Mouse (Mus musculus): ENCODE results near the gene Bcar1. TPM values are rescaled to one million over a fixed set of nuclear protein-coding genes. Genes with fewer than 3 reads are reported as not detected.
A peak's percentile ranks its signal among the peaks of the same experiment; 100 is the strongest.

The Bcar1 gene
- polyA plus RNA-seq, 1 experiment from 2014 or later = 156 TPM

DNA sequence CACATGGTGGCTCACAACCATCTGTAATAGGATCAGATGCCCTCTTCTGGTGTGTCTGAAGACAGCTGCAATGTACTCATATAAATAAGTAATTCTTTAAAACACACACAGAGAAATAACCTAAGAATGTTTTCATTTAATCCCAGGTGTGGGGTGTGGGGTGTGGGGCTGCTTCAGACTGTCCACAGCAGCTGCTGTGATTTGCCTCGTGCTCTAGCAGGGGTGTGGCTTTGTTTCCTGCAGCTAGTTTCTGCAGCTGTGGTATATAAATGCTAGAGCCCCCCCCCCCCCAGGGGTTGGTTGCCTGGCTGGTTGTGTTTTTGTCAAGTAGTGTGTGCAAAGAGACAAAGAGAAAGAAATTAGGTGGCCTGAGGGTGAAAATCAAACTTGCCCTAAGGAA is 44.6 kb downstream of the Bcar1 start:
- ChIA-PET CTCF (interaction anchor here (2.0 kb wide), 1 partner anchor 125 kb away, joined by 5 read pairs; no protein-coding TSS in a partner anchor), POLR2A (no interaction called here)
- in situ Hi-C loops (cut with MboI; ENCODE audit: low pct_unique_long_range_greater_than_20kb) = no loop called here
- ATAC-seq = no peak
- no peak for DNase-seq (ENCODE audit: low read depth, low spot score)
- no peak for TF ChIP-seq CTCF (IDR thresholded peaks at IDR 0.05)
- no peaks in the 10 kb centered on the region for H3K27me3 ChIP-seq

DNA sequence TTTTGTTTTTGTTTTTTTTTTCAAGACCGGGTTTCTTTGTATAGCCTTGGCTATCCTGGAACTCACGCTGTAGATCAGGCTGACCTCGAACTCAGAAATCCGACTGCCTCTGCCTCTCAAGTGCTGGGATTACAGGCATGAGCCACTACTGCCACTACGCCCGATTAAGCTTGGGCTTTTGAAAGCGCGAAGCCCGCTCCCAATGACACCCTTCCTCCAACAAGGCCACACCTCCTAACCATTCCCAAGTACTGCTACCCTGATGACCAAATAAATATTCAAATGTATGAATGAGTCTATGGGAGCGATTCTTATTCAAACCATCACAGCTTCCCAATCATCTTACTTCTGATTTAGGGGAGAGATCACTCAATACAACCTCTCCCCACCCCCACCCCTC is 46.0 kb downstream of the Bcar1 start:
- POLR2A ChIA-PET = interaction anchor here (0.7 to 0.8 kb wide), 3 partner anchors 9 to 185 kb away, joined by 4 to 7 read pairs (median 4); no protein-coding TSS in a partner anchor
- CTCF ChIA-PET = interaction anchor here (1.1 to 1.2 kb wide), 3 partner anchors 9 to 108 kb away, joined by 3 read pairs; no protein-coding TSS in a partner anchor
- ATAC-seq = no peak

DNA sequence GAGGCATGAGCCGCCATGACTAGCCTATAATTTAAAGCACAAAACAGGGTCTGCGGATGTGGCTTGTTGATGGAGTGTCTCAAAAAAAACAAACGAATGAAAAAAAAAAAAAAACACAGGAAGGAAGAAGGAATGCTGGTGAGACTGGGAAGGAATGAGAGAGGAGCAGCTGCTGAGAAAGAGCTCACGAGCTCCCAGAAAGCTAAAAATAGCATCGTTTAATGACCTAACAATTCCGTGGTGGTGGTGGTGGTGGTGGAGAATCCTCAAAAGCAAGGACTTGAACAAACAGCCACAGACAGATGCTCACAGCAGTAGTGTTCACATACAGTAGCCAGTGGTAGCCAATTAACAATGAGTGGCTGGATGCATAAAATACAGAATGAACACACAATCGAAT is 48.2 kb downstream of the Bcar1 start:
- in situ Hi-C loops (cut with MboI; ENCODE audit: low pct_unique_long_range_greater_than_20kb) = no loop called here
- peak; percentile 38 for ATAC-seq
- DNase-seq (ENCODE audit: low read depth, low spot score) = no peak
- no peaks in the 10 kb centered on the region for H3K27me3 ChIP-seq
- no peak for TF ChIP-seq CTCF (IDR thresholded peaks at IDR 0.05)
- CTCF ChIA-PET = interaction anchor here (1.5 kb wide), 1 partner anchor 8 kb away, joined by 4 read pairs; no protein-coding TSS in a partner anchor
- POLR2A ChIA-PET = interaction anchor here (1.2 kb wide), 1 partner anchor 39 kb away, joined by 3 read pairs; no protein-coding TSS in a partner anchor

More for the DNA sequence above, 46.0 kb downstream of the Bcar1 start:
- no peaks in the 10 kb centered on the region for H3K27me3 ChIP-seq
- DNase-seq (ENCODE audit: low read depth, low spot score) = no peak
- in situ Hi-C loops (cut with MboI; ENCODE audit: low pct_unique_long_range_greater_than_20kb) = no loop called here
- TF ChIP-seq CTCF (IDR thresholded peaks at IDR 0.05) = no peak

DNA sequence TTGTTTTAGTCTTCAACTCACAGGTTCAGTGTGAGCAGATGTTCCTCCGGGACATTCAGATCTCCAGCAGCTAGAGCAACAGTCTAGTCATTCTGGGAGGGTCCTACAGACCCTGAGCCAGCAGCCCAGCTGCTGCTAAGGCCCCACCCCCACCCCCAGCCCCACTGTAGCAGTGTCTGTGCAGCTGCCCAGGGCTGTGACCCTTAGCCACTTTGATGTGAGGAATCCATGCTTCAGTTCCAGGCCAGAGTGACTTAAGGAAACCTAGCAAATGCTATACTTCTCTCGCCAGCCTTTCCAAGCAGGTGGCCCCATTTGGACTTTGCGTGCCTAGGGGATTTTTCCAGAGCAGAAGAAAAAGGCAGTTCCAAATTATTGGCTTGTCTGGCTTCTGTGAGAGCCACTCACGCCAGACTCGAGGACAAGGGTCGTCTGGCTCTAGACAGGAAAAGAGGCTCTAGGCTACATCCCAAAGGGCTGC is 50.3 kb downstream of the Bcar1 start:
- ChIA-PET POLR2A (no interaction called here), CTCF (interaction anchor here (0.8 to 3.3 kb wide), 6 partner anchors 8 to 42 kb away, joined by 3 to 10 read pairs (median 6); no protein-coding TSS in a partner anchor)
- DNase-seq (ENCODE audit: low read depth, low spot score) (no peak), ATAC-seq (no peak)
- in situ Hi-C loops (cut with MboI; ENCODE audit: low pct_unique_long_range_greater_than_20kb) = no loop called here
- no peak for TF ChIP-seq CTCF (IDR thresholded peaks at IDR 0.05)
- H3K27me3 ChIP-seq = no peaks in the 10 kb centered on the region

DNA sequence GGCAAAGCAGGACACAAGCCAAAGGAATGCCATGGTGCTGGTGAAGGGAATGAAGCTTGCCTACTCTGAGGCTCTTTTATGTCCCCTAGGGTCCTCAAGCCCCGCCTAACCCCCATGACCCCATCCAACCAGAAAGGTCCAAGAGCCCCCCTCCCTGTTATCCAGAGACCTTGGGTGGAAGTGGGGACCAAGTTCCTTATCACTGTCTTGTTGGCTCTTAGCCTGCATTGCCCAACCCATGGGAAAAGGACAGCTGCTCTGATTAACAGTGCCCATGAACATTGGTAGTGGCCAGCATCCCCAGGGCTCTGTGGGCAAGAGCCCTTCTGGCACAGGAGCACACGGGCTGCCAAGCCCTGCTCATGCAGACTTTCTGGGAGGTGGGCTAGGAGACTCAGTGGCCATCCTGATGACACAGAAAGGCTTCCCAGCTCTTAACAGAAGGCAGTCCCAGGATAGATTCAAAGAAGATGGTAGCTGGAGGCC is 52.6 kb downstream of the Bcar1 start, which contains the start of gene Ctrb1:
Ctrb1 (minus strand) TSS at position 51 of the 486 bp plus-strand sequence.
- no peaks in the 10 kb centered on the region for H3K27me3 ChIP-seq
- ATAC-seq = no peak
- DNase-seq (ENCODE audit: low read depth, low spot score) = no peak
- no peak for TF ChIP-seq CTCF (IDR thresholded peaks at IDR 0.05)
- ChIA-PET CTCF (interaction anchor here (2.7 to 3.3 kb wide), 2 partner anchors 9 to 10 kb away, joined by 8 to 10 read pairs; no protein-coding TSS in a partner anchor), POLR2A (no interaction called here)
- in situ Hi-C loops (cut with MboI; ENCODE audit: low pct_unique_long_range_greater_than_20kb) = no loop called here

DNA sequence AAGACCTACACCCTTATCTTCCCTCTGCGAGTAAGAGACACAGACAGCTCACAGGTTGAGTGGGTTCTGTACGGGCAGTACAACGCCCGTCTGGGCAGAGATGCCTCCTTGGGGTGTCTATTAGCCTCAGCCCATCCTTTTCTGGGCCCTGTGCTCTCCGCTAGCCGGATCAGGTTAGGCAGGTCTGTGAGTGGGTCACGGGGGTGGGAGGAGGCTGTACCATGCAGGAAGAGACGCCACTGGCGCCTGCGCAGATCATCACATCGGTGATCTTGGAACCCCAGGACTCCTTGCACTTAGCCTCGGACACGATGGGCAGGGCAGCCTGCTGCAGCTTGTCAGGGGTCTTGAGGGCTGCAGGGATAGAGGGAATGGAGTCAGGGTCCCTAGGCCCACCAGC is 56.7 kb downstream of the Bcar1 start:
- DNase-seq (ENCODE audit: low read depth, low spot score) = no peak
- ATAC-seq = no peak
- ChIA-PET CTCF (interaction anchor here (1.7 kb wide), 1 partner anchor 9 kb away, joined by 4 read pairs; no protein-coding TSS in a partner anchor), POLR2A (no interaction called here)
- no peak for TF ChIP-seq CTCF (IDR thresholded peaks at IDR 0.05)
- H3K27me3 ChIP-seq = no peaks in the 10 kb centered on the region
- in situ Hi-C loops (cut with MboI; ENCODE audit: low pct_unique_long_range_greater_than_20kb) = no loop called here

DNA sequence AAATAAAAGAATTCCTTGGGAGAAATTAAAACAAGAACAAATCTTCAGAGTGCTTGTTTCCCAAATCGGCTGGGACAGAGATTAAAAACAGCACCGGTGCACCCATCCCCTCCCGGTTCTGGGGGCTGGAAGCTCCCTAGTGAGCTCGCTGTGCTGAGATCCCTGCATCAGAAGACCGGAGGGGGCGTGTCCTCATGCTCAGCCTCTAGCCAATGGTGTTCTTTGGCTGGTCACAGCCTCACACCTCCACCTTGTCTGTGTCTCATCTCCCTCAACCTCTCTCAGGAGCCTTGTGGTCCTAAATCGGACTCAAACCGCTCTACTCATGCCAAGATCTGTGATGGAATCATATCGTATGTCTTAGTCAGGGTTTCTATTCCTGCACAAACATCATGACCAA is 61.1 kb downstream of the Bcar1 start:
- no peaks in the 10 kb centered on the region for H3K27me3 ChIP-seq
- in situ Hi-C loops (cut with MboI; ENCODE audit: low pct_unique_long_range_greater_than_20kb) = no loop called here
- TF ChIP-seq CTCF (IDR thresholded peaks at IDR 0.05) = no peak
- CTCF ChIA-PET = interaction anchor here (1.5 to 2.8 kb wide), 2 partner anchors 10 to 29 kb away, joined by 4 to 10 read pairs; partner anchors contain the start of gene Ctrb1
- POLR2A ChIA-PET = interaction anchor here (0.6 kb wide), 1 partner anchor 63 kb away, joined by 4 read pairs; no protein-coding TSS in a partner anchor
- no peak for DNase-seq (ENCODE audit: low read depth, low spot score)
- no peak for ATAC-seq

DNA sequence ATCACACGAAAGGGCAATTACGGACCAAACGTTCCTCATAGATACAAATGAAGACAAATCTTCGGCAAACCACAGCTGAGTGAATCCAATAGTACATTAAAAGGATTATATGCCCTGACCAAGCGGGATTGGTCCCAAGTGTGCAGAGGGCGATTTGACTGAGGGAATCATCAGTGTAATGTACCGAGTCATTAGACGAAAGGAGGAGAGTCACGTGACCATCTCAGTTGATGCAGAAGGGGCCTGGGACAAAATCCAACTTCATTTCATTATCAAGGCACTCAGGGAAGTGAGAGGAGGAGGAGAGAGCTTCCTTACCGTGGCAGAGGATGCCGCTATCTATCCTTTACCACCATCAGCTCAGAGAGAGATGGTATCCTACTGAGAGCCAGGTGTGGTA is 62.5 kb downstream of the Bcar1 start:
- TF ChIP-seq CTCF (IDR thresholded peaks at IDR 0.05) = no peak
- ATAC-seq (no peak), DNase-seq (ENCODE audit: low read depth, low spot score) (no peak)
- in situ Hi-C loops (cut with MboI; ENCODE audit: low pct_unique_long_range_greater_than_20kb) = no loop called here
- no peaks in the 10 kb centered on the region for H3K27me3 ChIP-seq
- ChIA-PET CTCF (interaction anchor here (1.8 to 2.8 kb wide), 2 partner anchors 11 to 144 kb away, joined by 5 to 10 read pairs; partner anchors contain the start of gene Ctrb1), POLR2A (no interaction called here)

DNA sequence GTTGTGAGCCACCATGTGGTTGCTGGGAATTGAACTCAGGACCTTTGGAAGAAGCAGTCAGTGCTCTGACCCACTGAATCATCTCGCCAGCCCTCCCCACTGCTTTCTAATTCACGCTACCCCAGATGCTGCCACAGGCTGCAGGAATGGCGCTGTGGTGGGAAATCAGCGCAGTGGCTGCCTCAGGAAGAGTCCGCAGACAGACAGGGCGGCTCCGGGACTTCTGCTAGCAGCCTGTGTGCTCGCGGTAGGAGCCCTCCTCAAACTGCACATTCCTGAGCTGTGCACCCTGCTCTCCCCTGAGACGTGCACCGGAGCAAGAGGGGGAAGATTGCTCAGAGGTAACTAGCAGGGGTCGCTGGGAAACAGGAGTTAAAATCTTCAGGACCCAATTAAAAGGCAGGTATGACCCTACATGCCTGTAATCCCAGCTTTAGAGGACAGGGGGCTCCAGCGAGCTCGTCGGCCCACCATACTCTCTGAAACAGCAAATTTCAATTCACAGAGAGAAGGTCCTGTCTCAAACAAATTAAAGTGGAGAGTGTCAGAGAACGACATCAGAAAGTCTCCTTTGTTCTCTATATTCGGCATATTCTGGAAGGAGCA is 63.1 kb downstream of the Bcar1 start:
- no peak for TF ChIP-seq CTCF (IDR thresholded peaks at IDR 0.05)
- CTCF ChIA-PET = interaction anchor here (1.8 to 2.8 kb wide), 2 partner anchors 12 to 145 kb away, joined by 5 to 10 read pairs; partner anchors contain the start of gene Ctrb1
- DNase-seq (ENCODE audit: low read depth, low spot score) = no peak
- in situ Hi-C loops (cut with MboI; ENCODE audit: low pct_unique_long_range_greater_than_20kb) = no loop called here
- no peak for ATAC-seq
- POLR2A ChIA-PET = no interaction called here
- H3K27me3 ChIP-seq = no peaks in the 10 kb centered on the region

DNA sequence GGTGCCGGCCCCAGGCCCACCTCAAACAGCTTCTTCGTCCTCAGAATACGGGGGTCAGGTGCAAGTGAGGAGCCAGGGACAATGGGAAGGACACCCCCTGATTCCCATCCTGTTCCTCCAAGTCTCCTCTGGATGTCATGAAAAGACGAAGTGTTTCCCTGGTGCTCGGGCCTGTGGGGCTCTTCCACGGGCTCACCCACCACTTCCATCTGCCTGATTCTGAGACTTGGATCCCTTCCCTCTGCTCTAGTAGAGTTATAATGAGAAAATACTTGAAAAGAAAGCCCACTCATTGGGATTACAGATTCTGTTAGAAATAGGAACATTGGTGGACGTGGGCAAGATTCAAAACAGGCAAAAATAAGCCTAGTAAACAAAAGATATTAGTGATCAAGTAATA is 64.8 kb downstream of the Bcar1 start:
- ATAC-seq (no peak), DNase-seq (ENCODE audit: low read depth, low spot score) (no peak)
- TF ChIP-seq CTCF (IDR thresholded peaks at IDR 0.05) = no peak
- ChIA-PET CTCF (no interaction called here), POLR2A (no interaction called here)
- in situ Hi-C loops (cut with MboI; ENCODE audit: low pct_unique_long_range_greater_than_20kb) = loop anchor here (5.0 kb wide), 3 partner anchors 58 to 243 kb away; no protein-coding TSS in a partner anchor
- H3K27me3 ChIP-seq = no peaks in the 10 kb centered on the region

DNA sequence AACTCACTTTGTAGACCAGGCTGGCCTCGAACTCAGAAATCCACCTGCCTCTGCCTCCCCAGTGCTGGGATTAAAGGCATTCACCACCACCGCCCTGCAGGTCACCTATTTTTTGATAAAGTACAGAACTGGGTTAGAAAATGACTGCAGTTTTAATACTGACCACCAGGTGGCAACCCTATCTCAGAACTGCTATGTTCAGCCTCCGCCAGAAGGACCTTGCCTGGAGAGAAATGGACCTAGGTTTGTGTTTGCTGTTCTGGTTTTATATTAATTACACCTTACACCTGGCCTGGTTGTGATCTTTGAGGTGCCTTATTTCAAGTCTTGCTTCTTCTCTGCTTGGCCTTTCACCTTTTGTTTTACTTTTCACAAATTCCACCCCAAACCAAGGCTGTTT is 65.5 kb downstream of the Bcar1 start:
- in situ Hi-C loops (cut with MboI; ENCODE audit: low pct_unique_long_range_greater_than_20kb) = loop anchor here (5.0 kb wide), 3 partner anchors 59 to 244 kb away; no protein-coding TSS in a partner anchor
- POLR2A ChIA-PET = no interaction called here
- TF ChIP-seq CTCF (IDR thresholded peaks at IDR 0.05) = peak; percentile 92
- DNase-seq (ENCODE audit: low read depth, low spot score) = no peak
- peak; percentile 71 for ATAC-seq
- CTCF ChIA-PET = no interaction called here
- H3K27me3 ChIP-seq = no peaks in the 10 kb centered on the region

Measured in Patski (cell line).